Mouse (Mus musculus) left cerebral cortex, adult 2 months (tissue): ENCODE measurements around the gene Prm3. TPM values are rescaled to one million over a fixed set of nuclear protein-coding genes. Genes with fewer than 3 reads are reported as not detected.

ENCODE experiments used
- DNase-seq, 2 experiments: peaks; one replicate each; pipeline ENCODE4 v3.0.0; 2021 to 2022; ENCODE audit warnings: low spot score in 2 of 2, mixed read lengths in 1 of 2; ENCODE audit errors: extremely low spot score in 1 of 2
- H3K27ac ChIP-seq: fragments of 200-600 bp; 2 replicates; pipeline ENCODE4 v1.8.1; 2022
- H3K4me3 ChIP-seq: fragments of 200-600 bp; 2 replicates; pipeline ENCODE4 v1.8.1; 2022
- CTCF ChIP-seq: fragments of 200-600 bp; IDR thresholded peaks from 2 replicates; pipeline ENCODE4 v1.8.1; 2022; ENCODE audit warnings: antibody characterized with exemption, mild to moderate bottlenecking, moderate library complexity
- intact Hi-C: fragments of 180-260 bp; cut with DNase I; formaldehyde crosslinking; loops from one replicate; pipeline ENCODE4 v1.15.1; 2025
- total RNA-seq, 2 experiments: library from RNA; stranded (reverse); gene quantifications; 2 replicates each; pipeline ENCODE4 v1.2.3; 2021

The Prm3 gene
- total RNA-seq, 2 experiments from 2014 or later, result not detected

- H3K4me3 ChIP-seq, result no peak within 1 kb of the TSS
- H3K27ac ChIP-seq, result no peak within 1 kb of the TSS
- no peak for DNase-seq
- no peak for TF ChIP-seq CTCF
- intact Hi-C loops, result loop anchor here (5.0 kb wide), 1 partner anchor 121 kb away; no protein-coding TSS in a partner anchor
Measured at GRCm38 (mm10) chr16:10788271-10788670, 2.4 kb downstream of the Prm3 start, which contains the start of gene Tnp2. Gene Tnp2 (minus strand): TSS chr16:10788660.

- DNase-seq, result no peak
- Histone ChIP-seq H3K27ac (no peak overlapping the region), H3K4me3 (no peak overlapping the region)
- intact Hi-C loops, result loop anchor here (2.0 to 5.0 kb wide), 2 partner anchors 47 to 120 kb away; partner anchors contain the start of gene Rmi2
- no peak; the same call in 1 of the 2 replicates for TF ChIP-seq CTCF
Measured at GRCm38 (mm10) chr16:10787548-10788058, 3.1 kb downstream of the Prm3 start.

GRCm38 (mm10) chr16:10786782-10787547, 3.7 kb downstream of the Prm3 start:
- DNase-seq, result no peak
- intact Hi-C loops, result loop anchor here (1.0 to 5.0 kb wide), 3 partner anchors 48 to 220 kb away; partner anchors contain the start of gene Rmi2
- H3K27ac ChIP-seq, result no peak overlapping the region

GRCm38 (mm10) chr16:10786288-10786687, 4.4 kb downstream of the Prm3 start:
- peak; percentile 77 to 78 for DNase-seq
- peak; percentile 87 for TF ChIP-seq CTCF
- Histone ChIP-seq H3K4me3 (peak overlapping the region; percentile 77), H3K27ac (peak overlapping the region; percentile 97)
- intact Hi-C loops, result loop anchor here (1.0 to 5.0 kb wide), 3 partner anchors 49 to 219 kb away; partner anchors contain the start of gene Rmi2

More at GRCm38 (mm10) chr16:10786782-10787547, 3.7 kb downstream of the Prm3 start:
- no peak overlapping the region for H3K4me3 ChIP-seq
- TF ChIP-seq CTCF, result no peak

- DNase-seq, result peak; percentile 77 to 78
- peak within 1 kb of the TSS; percentile 97 for H3K27ac ChIP-seq
- intact Hi-C loops, result loop anchor here (1.0 to 5.0 kb wide), 5 partner anchors 49 to 218 kb away; partner anchors contain the start of gene Rmi2
- peak within 1 kb of the TSS; percentile 77 for H3K4me3 ChIP-seq
- TF ChIP-seq CTCF, result peak; percentile 21; the same call in 1 of the 2 replicates
Measured at GRCm38 (mm10) chr16:10785371-10786231, 5.1 kb downstream of the Prm3 start, which contains the start of gene Socs1. Gene Socs1 (minus strand): TSS chr16:10785536.

GRCm38 (mm10) chr16:10784793-10785370, 5.8 kb downstream of the Prm3 start:
- TF ChIP-seq CTCF, result peak; percentile 87
- intact Hi-C loops, result loop anchor here (2.0 to 5.0 kb wide), 3 partner anchors 62 to 144 kb away; no protein-coding TSS in a partner anchor
- Histone ChIP-seq H3K27ac (peak overlapping the region; percentile 97), H3K4me3 (peak overlapping the region; percentile 77)
- DNase-seq, result peak; percentile 85 to 90

GRCm38 (mm10) chr16:10783883-10784792, 6.6 kb downstream of the Prm3 start:
- H3K4me3 ChIP-seq, result peak overlapping the region; percentile 77
- peak; percentile 19 for TF ChIP-seq CTCF
- peak; percentile 36 to 37 for DNase-seq
- intact Hi-C loops, result loop anchor here (2.0 kb wide), 2 partner anchors 63 to 143 kb away; no protein-coding TSS in a partner anchor
- peak overlapping the region; percentile 97 for H3K27ac ChIP-seq

- TF ChIP-seq CTCF, result no peak
- no peak overlapping the region for H3K27ac ChIP-seq
- H3K4me3 ChIP-seq, result no peak overlapping the region
- DNase-seq, result no peak
- intact Hi-C loops, result no loop called here
Measured at GRCm38 (mm10) chr16:10783451-10783850, 7.3 kb downstream of the Prm3 start.

GRCm38 (mm10) chr16:10783152-10783434, 7.6 kb downstream of the Prm3 start:
- no peak for TF ChIP-seq CTCF
- DNase-seq, result no peak
- intact Hi-C loops, result no loop called here
- Histone ChIP-seq H3K4me3 (no peak overlapping the region), H3K27ac (no peak overlapping the region)

GRCm38 (mm10) chr16:10782377-10783151, 8.2 kb downstream of the Prm3 start:
- intact Hi-C loops, result no loop called here
- TF ChIP-seq CTCF, result no peak
- no peak overlapping the region for H3K27ac ChIP-seq
- no peak overlapping the region for H3K4me3 ChIP-seq
- DNase-seq, result no peak
